ENCODE assay signal across 16 mouse cellular contexts in the genomic region with DNA sequence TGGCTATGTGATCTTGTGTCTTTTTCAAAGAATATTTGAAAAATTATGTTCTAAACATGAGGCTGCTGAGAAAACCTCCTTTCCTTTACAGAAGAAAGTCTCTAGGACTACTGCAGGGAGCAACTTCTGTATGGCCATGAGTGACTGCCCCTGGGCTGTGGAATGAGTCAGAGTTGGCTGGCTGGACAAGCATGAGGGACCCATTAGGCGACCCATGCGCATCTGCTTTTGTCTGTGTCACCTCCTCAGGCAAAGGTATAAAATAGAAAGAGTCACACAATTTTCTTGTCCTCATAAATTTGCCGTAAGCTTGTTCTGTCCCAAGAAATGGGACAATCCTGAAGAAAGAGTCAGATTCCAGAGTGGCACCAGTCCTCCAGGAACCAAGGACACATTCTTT.
"Had no signal": no experiment of that assay in that cellular context is flagged by ENCODE, and none has a peak within 500 bp of the region (broad histone marks: within the 10 kb centered on the region; RNA-seq: fewer than 3 reads in every experiment).

No protein-coding gene starts in this region.

- H3K9ac ChIP-seq: liver, embryonic 15.5 days; lung, embryonic 14.5 days; midbrain, embryonic 12.5 days; neural tube, embryonic 13.5 days; neural tube, embryonic 15.5 days had no signal

- DNase-seq: lung, adult 18-20 months; lung, postnatal 10 days; lung, postnatal 4 days; right cerebral cortex, adult 18-20 months; right cerebral cortex, postnatal 25 days; right cerebral cortex, postnatal 4 days; spleen, adult 18-20 months; thymus, adult 2 months; thymus, postnatal 25 days had no signal

- H3K4me1 ChIP-seq: liver, embryonic 15.5 days; midbrain, embryonic 10.5 days; midbrain, embryonic 12.5 days; neural tube, embryonic 13.5 days had no signal

- H3K27me3 ChIP-seq: liver, embryonic 15.5 days; midbrain, embryonic 12.5 days; neural tube, embryonic 13.5 days; neural tube, embryonic 15.5 days had no signal

- H3K36me3 ChIP-seq: liver, embryonic 15.5 days; midbrain, embryonic 10.5 days; midbrain, embryonic 12.5 days; neural tube, embryonic 13.5 days; neural tube, embryonic 15.5 days had no signal

- H3K4me2 ChIP-seq: liver, embryonic 15.5 days; lung, embryonic 14.5 days; midbrain, embryonic 12.5 days; neural tube, embryonic 13.5 days; neural tube, embryonic 15.5 days had no signal

- H3K27ac ChIP-seq: liver, embryonic 15.5 days; midbrain, embryonic 10.5 days; midbrain, embryonic 12.5 days; neural tube, embryonic 13.5 days; neural tube, embryonic 15.5 days had no signal

- H3K9me3 ChIP-seq: liver, embryonic 15.5 days; midbrain, embryonic 10.5 days; midbrain, embryonic 12.5 days; neural tube, embryonic 13.5 days; neural tube, embryonic 15.5 days had no signal

- H3K4me3 ChIP-seq: liver, embryonic 15.5 days; midbrain, embryonic 10.5 days; midbrain, embryonic 12.5 days; myocyte; neural tube, embryonic 13.5 days; neural tube, embryonic 15.5 days had no signal
